Mouse (Mus musculus): Measurements from ENCODE around the gene Ndufaf1.

- TF ChIP-seq CTCF (IDR thresholded peaks at IDR 0.05; ENCODE audit: extremely low read depth, insufficient read length, insufficient replicate concordance, low read depth, low read length) = no peak
- TF ChIP-seq POLR2A (IDR thresholded peaks at IDR 0.05; ENCODE audit: low read depth, low read length) = no peak
These were observed 37.3 kb upstream of the Ndufaf1 start for GRCm38 (mm10) chr2:119699962-119700361.

All from small intestine, adult 2 months (tissue).